Mouse (Mus musculus) right cerebral cortex, postnatal 36 days (tissue): ENCODE results near the gene Stard13.

Source experiments
- DNase-seq, 2 experiments: peaks; one replicate each; pipeline ENCODE4 v3.0.0; 2022; ENCODE audit warnings: low spot score in 2 of 2, mixed read lengths in 1 of 2

Gene Stard13

GRCm38 (mm10) chr5:151228367-151229005 is 5.2 kb downstream of the Stard13 start:
- DNase-seq = no peak

GRCm38 (mm10) chr5:151223696-151224366 is 9.8 kb downstream of the Stard13 start:
- DNase-seq = no peak

GRCm38 (mm10) chr5:151222791-151223190 is 10.8 kb downstream of the Stard13 start:
- no peak for DNase-seq

GRCm38 (mm10) chr5:151218689-151219115 is 14.9 kb downstream of the Stard13 start:
- no peak for DNase-seq

- no peak for DNase-seq
These were observed 20.5 kb downstream of the Stard13 start for GRCm38 (mm10) chr5:151213097-151213496.

GRCm38 (mm10) chr5:151210869-151211268 is 22.8 kb downstream of the Stard13 start:
- no peak for DNase-seq

- DNase-seq = no peak
These were observed 23.6 kb downstream of the Stard13 start for GRCm38 (mm10) chr5:151210060-151210459.

GRCm38 (mm10) chr5:151205017-151205416 is 28.6 kb downstream of the Stard13 start:
- DNase-seq = no peak

GRCm38 (mm10) chr5:151202925-151203324 is 30.7 kb downstream of the Stard13 start:
- DNase-seq = no peak

- DNase-seq = no peak
These were observed 32.4 kb downstream of the Stard13 start for GRCm38 (mm10) chr5:151201220-151201619.

- DNase-seq = no peak
These were observed 34.4 kb downstream of the Stard13 start for GRCm38 (mm10) chr5:151199235-151199634.

GRCm38 (mm10) chr5:151196603-151197272 is 36.9 kb downstream of the Stard13 start:
- no peak for DNase-seq

- DNase-seq = no peak
These were observed 39.6 kb downstream of the Stard13 start for GRCm38 (mm10) chr5:151193885-151194520.

GRCm38 (mm10) chr5:151192266-151192665 is 41.4 kb downstream of the Stard13 start:
- DNase-seq = no peak

GRCm38 (mm10) chr5:151190764-151191163 is 42.9 kb downstream of the Stard13 start:
- no peak for DNase-seq

- DNase-seq = peak in 1 of 2 experiments; percentile 8
These were observed 43.8 kb downstream of the Stard13 start for GRCm38 (mm10) chr5:151189789-151190378.

GRCm38 (mm10) chr5:151189321-151189720 is 44.3 kb downstream of the Stard13 start:
- no peak for DNase-seq

- DNase-seq = no peak
These were observed 45.0 kb downstream of the Stard13 start for GRCm38 (mm10) chr5:151188659-151189058.

GRCm38 (mm10) chr5:151187336-151187735 is 46.3 kb downstream of the Stard13 start:
- no peak for DNase-seq

GRCm38 (mm10) chr5:151185286-151185856 is 48.3 kb downstream of the Stard13 start:
- no peak for DNase-seq

- no peak for DNase-seq
These were observed 49.9 kb downstream of the Stard13 start for GRCm38 (mm10) chr5:151183656-151184240.
